Mouse (Mus musculus) cerebellum, adult 9-10 months (tissue): ENCODE measurements at regions not wholly inside any gene's neighbourhood (a gene's known extent, or its start where the extent isn't known, plus 50 kb on each side); places are given as distances from the start of the nearest gene placed in this dataset.
"Not testable (repeated sequence)": the region's sequence is repeated elsewhere in the genome, so short reads cannot be mapped to it uniquely, and the experiment has no call there.

Source experiments
- DNase-seq: peaks from one replicate; pipeline ENCODE4 v3.0.0; 2022

GRCm38 (mm10) chr3:113105979-113106378 lies 152.7 kb downstream of the Amy2a5 start:
- no peak for DNase-seq

DNA sequence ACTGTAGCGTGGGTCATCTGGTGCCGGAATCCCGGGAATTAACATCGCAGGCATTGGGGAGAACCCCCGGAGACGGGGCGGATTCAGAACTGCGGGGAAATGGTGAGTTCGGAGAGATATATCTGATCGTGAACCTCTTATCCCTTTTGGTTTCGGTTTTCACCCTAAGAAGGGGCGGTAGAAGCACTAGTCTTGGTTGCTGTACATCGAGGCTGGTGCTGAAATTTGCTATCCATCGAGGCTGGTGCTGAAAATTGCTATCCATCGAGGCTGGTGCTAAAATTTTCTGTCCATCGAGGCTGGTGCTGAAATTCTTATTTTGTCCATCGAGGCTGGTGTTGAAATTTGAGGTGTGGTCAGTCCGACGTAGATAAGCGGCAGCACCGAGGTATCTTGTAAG lies 167.8 kb downstream of the Amy2a5 start:
- DNase-seq, result not testable (repeated sequence)

DNA sequence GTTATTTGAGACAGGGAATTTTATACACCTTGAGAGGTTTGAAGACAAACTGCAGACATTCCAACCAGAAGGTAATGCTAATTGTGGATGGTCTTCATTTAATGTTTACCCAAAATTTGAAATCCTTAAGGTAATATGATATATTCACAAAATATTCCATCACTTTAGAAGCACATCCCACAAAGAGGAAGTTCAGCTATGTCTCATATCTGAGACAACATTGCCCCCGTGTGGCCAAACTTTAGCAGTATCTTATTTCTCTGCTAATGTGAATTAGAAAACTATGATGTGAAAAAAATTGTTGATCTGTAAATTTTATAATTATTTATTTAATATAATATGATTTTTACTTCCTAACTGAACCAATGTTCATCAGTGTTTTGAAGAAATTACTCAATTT lies 177.9 kb downstream of the Amy2a5 start:
- peak; percentile 9 for DNase-seq
